Mouse (Mus musculus) hindbrain, embryonic 15.5 days (tissue): ENCODE results near the gene Ccr6. TPM values are rescaled to one million over a fixed set of nuclear protein-coding genes. Genes with fewer than 3 reads are reported as not detected.
"Not testable (repeated sequence)": the region's sequence is repeated elsewhere in the genome, so short reads cannot be mapped to it uniquely, and the experiment has no call there.

Experiments used
- ATAC-seq: fragments of 200-750 bp; cut with Nextera tagmentation; 2 replicates; pipeline ENCODE4 v1.8.0; 2017; ENCODE audit warnings: low read depth, moderate number of reproducible peaks, moderate TSS enrichment; ENCODE audit not compliant: low FRiP score
- H3K27ac ChIP-seq: fragments of 300-500 bp; sonication (generic); replicated peaks from 2 replicates; pipeline ENCODE4 v1.5.1; 2015; ENCODE audit warnings: mild to moderate bottlenecking, inconsistent platforms
- H3K27me3 ChIP-seq: fragments of 300-500 bp; sonication (generic); 2 replicates; pipeline ENCODE4 v1.6.1; 2015; ENCODE audit warnings: control low read depth, inconsistent platforms
- H3K36me3 ChIP-seq: fragments of 300-500 bp; sonication (generic); 2 replicates; pipeline ENCODE4 v1.6.1; 2015; ENCODE audit warnings: control low read depth, inconsistent platforms
- H3K4me1 ChIP-seq: fragments of 300-500 bp; sonication (generic); replicated peaks from 2 replicates; pipeline ENCODE4 v1.6.1; 2015; ENCODE audit warnings: control low read depth, inconsistent platforms
- H3K4me2 ChIP-seq: fragments of 300-500 bp; sonication (generic); 2 replicates; pipeline ENCODE4 v1.6.1; 2015; ENCODE audit warnings: moderate library complexity, mild to moderate bottlenecking, inconsistent platforms
- H3K4me3 ChIP-seq: fragments of 300-500 bp; sonication (generic); 2 replicates; pipeline ENCODE4 v1.5.1; 2015; ENCODE audit warnings: mild to moderate bottlenecking, inconsistent platforms
- H3K9ac ChIP-seq: fragments of 300-500 bp; sonication (generic); 2 replicates; pipeline ENCODE4 v1.6.1; 2015; ENCODE audit warnings: inconsistent platforms
- H3K9me3 ChIP-seq: fragments of 300-500 bp; sonication (generic); 2 replicates; pipeline ENCODE4 v1.6.1; 2016; ENCODE audit warnings: control low read depth, inconsistent platforms
- WGBS: fragments of 180-500 bp; shearing (Covaris S2); methylation state at CpG from one replicate; pipeline ENCODE4 v1.1.7; 2015; 5-methylcytosine and 5-hydroxymethylcytosine counted together
- polyA plus RNA-seq: library from polyadenylated mRNA; unstranded; fragments of >200 nt; fragmentation: Nextera tagmentation; extraction: Ambion mirVana; gene quantifications from 2 replicates; pipeline ENCODE4 v1.2.1, GENCODE M21; 2015

The Ccr6 gene
- polyA plus RNA-seq, result not detected in 2 replicates

DNA sequence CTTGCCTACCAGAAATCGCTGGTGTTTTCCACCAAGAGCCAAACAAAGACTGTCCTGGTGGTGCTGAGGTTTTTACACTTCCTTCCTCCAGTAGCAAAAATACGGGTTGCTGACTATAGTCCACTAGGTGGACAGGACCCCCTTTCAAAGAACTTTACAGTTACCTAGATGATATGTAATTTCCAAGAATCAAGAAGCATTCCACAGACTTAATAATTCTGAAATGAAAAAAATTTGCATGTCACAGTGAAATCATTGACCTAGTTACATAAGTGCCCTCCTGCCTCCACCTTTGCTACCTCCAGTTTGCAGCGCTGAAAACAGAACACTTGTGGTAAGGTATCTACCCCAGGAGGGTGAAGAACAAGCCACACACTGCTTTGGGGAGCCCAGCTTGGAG, at the start of gene Ccr6:
Gene Ccr6 (plus strand): TSS at position 301 of the 400 bp plus-strand sequence.
- Histone ChIP-seq H3K27me3 (no peaks in the 10 kb centered on the region), H3K9ac (no peak within 1 kb of the TSS), H3K4me1 (no peaks in the 10 kb centered on the region), H3K4me3 (no peak within 1 kb of the TSS), H3K27ac (no peak within 1 kb of the TSS), H3K4me2 (no peak within 1 kb of the TSS), H3K36me3 (no peaks in the 10 kb centered on the region), H3K9me3 (no peaks in the 10 kb centered on the region)
- 85% methylated on average over 3 of the region's 3 CpGs for WGBS
- ATAC-seq, result no peak

DNA sequence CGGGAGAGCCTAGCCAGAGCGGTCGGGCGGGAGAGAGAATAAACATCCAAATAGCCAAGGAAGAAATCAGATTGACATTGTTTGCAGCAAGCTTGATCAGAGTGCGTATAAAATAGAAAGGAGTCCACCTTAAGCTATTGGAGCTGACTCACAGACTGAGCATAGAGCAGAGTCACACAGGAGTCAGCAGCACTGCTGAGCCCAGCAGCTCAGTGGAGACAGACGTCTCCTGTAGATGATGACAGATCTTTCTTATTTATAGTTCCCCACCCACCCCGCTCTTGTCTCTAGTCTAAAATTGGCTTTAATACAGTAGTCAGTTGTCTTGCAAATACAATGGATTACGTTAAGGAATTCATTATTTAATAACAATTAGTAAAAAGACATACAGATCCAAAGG, 42.2 kb upstream of the Ccr6 start:
- no peaks in the 10 kb centered on the region for H3K27me3 ChIP-seq
- no peak overlapping the region for H3K4me3 ChIP-seq
- 89% methylated on average over 8 of the region's 8 CpGs for WGBS
- peaks cover 47% of the 10 kb centered on the region for H3K36me3 ChIP-seq
- H3K4me2 ChIP-seq, result no peak overlapping the region
- ATAC-seq, result no peak
- no peak overlapping the region for H3K27ac ChIP-seq
- no peaks in the 10 kb centered on the region for H3K9me3 ChIP-seq
- no peak overlapping the region for H3K9ac ChIP-seq
- no peaks in the 10 kb centered on the region for H3K4me1 ChIP-seq

DNA sequence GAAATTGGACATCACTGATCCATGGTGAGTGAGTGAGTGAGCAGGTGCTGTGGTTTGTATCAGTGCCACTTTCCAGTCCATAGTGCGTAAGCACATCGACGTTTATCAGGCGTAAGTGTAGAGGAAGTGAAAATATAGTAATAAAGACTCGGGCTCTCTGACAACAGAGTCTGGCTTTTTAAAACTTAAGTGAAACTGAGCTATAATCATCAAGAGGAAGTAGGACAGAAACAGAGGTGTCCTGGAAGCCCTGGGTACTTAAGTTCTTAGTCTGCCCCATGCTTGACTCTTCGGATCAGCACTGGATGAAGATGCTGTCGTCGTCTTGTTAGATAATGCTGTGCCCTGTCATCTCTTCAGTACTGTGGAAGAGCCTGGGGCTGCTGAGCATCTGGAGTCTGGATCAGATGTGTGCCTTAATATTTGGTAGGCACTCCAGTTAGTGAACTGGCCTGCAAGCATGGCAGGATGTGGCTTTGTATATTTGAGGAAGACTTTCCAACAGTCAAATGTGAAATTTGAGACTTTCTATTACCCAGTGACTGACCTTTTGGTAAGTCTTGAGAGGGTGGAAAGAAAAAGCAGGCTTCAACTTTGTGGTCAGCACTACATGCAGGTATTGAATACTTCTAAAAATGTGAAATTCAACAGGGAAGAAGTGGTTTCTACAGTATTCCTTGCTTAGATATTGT, 40.0 kb upstream of the Ccr6 start:
- WGBS, result 94% methylated on average over 8 of the region's 8 CpGs
- no peak overlapping the region for H3K4me2 ChIP-seq
- no peaks in the 10 kb centered on the region for H3K27me3 ChIP-seq
- H3K9me3 ChIP-seq, result no peaks in the 10 kb centered on the region
- no peaks in the 10 kb centered on the region for H3K4me1 ChIP-seq
- no peak overlapping the region for H3K27ac ChIP-seq
- no peak overlapping the region for H3K4me3 ChIP-seq
- peaks cover 36% of the 10 kb centered on the region for H3K36me3 ChIP-seq
- no peak for ATAC-seq
- H3K9ac ChIP-seq, result no peak overlapping the region

DNA sequence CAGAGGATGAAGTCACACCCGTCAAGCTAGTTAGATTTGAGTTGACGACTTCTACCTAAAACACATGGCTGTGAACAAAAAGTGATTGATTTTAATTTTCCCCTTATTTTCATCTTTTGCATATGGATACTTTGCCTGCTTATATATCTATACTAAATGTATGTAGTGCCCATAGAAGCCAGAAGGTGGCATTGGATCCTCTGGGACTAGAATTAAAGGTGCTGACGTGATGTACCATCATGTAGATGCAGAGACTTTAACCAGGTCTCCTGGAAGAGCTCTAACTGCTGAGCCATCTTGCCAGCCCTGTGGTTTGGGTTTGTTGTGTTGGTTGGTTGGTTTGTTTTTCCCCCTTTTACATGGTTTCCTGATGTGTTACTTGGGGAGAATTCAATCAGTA, 38.2 kb upstream of the Ccr6 start:
- H3K27ac ChIP-seq, result no peak overlapping the region
- no peak overlapping the region for H3K9ac ChIP-seq
- H3K27me3 ChIP-seq, result no peaks in the 10 kb centered on the region
- no peaks in the 10 kb centered on the region for H3K4me1 ChIP-seq
- H3K9me3 ChIP-seq, result no peaks in the 10 kb centered on the region
- ATAC-seq, result no peak
- no peak overlapping the region for H3K4me3 ChIP-seq
- no peak overlapping the region for H3K4me2 ChIP-seq
- 69% methylated on average over 3 of the region's 3 CpGs for WGBS
- peaks cover 27% of the 10 kb centered on the region for H3K36me3 ChIP-seq

DNA sequence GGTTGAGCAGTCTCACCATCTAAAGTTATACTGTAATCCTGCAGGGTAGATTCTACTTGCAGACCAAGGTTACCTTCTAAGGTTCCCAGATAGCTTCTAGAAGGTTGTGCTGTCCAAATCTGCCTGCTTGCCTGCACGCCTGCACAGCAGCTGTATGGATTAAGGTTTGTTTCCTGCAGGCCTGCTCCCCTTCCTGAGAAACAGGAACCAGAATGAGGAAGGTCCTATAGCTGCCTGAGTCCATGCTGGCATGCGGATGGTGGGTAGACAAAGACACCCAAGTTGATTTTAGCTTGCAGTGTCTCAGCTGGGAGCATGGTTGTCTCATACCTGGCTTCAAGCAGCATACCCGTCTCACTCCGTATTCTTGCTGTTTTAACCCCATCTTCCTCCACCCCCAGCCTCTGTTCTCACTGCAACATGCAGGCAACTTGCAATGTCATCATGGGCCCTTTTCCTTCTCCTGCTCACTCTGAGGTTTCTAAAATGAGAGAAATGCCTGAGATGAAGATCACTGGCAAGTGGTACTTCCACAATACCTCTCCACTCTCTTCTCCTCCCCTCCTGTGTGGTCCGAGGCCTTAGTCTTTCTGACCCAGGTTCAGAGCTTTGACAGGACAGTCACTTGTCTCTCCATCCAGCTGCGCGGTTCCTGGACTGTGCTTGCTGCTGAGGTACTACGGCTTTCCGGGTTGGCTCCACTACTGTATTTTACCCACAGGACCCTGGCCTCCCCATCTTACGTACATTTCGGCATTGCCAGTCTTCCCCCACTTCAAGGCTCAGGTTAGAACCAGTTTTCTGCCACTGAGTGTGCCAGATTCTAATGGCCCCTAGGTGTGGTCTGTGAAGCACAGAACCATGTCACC, 36.5 kb upstream of the Ccr6 start:
- Histone ChIP-seq H3K27ac (no peak overlapping the region), H3K9me3 (no peaks in the 10 kb centered on the region), H3K9ac (no peak overlapping the region), H3K36me3 (peaks cover 15% of the 10 kb centered on the region), H3K4me3 (no peak overlapping the region), H3K4me1 (no peaks in the 10 kb centered on the region), H3K27me3 (no peaks in the 10 kb centered on the region), H3K4me2 (no peak overlapping the region)
- WGBS, result 93% methylated on average over 11 of the region's 11 CpGs
- ATAC-seq, result no peak

DNA sequence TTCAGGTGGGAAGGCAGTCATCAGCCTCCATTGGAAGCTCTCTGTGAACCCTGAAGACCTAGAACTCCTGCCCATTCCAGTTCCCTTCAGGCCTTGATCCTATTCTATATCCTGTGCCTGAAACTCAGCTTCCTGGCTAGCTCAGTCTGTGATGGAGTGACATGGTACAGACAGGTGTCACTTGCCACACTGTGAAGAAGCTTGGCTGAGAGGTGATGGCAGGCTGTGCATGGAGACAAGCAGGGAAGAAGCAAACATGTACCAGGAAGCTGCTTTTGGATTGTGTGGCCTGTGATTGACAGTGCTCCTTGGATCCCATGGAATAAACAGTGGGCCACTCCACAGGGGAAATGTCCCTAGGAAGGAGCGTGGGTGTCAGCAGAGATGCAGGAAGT, 35.9 kb upstream of the Ccr6 start:
- Histone ChIP-seq H3K27ac (no peak overlapping the region), H3K4me1 (no peaks in the 10 kb centered on the region), H3K27me3 (no peaks in the 10 kb centered on the region), H3K36me3 (peaks cover 10% of the 10 kb centered on the region; the same call in 1 of the 2 replicates), H3K9ac (no peak overlapping the region), H3K4me2 (no peak overlapping the region), H3K4me3 (no peak overlapping the region), H3K9me3 (no peaks in the 10 kb centered on the region)
- ATAC-seq, result no peak
- WGBS, result 80% methylated on average over 1 of the region's 1 CpGs

DNA sequence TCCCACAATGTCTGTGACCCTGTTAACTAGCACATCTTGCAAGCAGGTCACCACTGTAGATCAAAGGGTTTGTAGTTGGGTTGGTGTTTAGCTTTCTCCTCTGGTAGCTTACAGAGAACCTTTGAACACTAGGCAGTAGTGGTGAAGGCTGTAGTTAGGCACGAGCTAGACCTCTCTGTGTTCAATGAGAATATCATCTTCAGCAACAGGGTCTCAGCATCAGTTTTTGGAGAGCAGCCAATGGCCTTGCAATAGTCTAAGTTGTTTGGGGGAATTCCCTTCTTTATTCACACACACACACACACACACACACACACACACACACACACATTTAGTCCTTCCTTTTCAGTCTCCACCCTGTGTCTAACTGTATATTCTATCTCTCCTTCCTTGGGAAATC, 32.4 kb upstream of the Ccr6 start:
- WGBS, result 69% methylated on average over 1 of the region's 1 CpGs
- Histone ChIP-seq H3K4me3 (no peak overlapping the region), H3K9ac (no peak overlapping the region), H3K27me3 (no peaks in the 10 kb centered on the region), H3K36me3 (no peaks in the 10 kb centered on the region), H3K9me3 (no peaks in the 10 kb centered on the region), H3K27ac (no peak overlapping the region), H3K4me2 (no peak overlapping the region), H3K4me1 (no peaks in the 10 kb centered on the region)
- ATAC-seq, result no peak

DNA sequence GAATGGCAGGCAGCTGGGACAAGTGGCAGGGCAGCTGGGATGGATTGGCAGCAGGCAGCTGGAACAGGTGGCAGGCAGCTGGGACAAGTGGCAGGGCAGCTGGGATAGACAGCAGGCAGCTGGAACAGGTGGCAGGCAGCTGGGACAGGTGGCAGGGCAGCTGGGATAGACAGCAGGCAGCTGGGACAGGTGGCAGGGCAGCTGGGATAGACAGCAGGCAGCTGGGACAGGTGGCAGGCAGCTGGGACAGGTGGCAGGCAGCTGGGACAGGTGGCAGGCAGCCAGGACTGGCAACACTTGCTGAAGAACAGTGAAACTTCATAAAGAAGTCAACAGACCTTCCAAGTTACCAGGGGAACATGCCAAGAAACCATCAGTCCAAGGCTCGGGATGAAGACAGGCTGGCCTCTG, 30.6 kb upstream of the Ccr6 start:
- H3K27me3 ChIP-seq, H3K4me2 ChIP-seq, H3K27ac ChIP-seq, ATAC-seq, H3K9ac ChIP-seq, H3K4me1 ChIP-seq, H3K4me3 ChIP-seq, H3K9me3 ChIP-seq, H3K36me3 ChIP-seq: not testable (repeated sequence)
- 69% methylated on average over 1 of the region's 1 CpGs for WGBS

DNA sequence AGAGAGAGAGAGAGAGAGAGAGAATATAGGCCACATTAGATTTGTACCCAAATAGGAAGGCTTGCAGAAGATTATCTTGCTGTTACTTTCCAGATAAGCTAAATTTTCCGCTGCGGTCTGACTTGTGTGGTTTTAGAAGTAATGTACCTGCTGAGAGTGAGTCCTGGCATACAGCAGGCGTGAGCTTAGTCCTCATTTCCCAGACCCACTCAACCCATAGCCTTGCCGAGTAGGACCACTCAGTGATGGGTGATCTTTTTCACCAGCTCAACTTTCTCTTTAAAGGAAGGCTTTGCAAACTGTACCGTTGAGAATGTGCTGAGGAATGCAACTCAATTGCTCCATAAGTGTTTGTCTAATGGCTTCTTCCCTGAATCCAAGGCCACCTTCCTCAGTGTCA, 29.2 kb upstream of the Ccr6 start:
- WGBS, result 93% methylated on average over 5 of the region's 5 CpGs
- no peak for ATAC-seq
- H3K4me3 ChIP-seq, result no peak overlapping the region
- H3K9me3 ChIP-seq, result no peaks in the 10 kb centered on the region
- H3K27me3 ChIP-seq, result no peaks in the 10 kb centered on the region
- H3K4me2 ChIP-seq, result no peak overlapping the region
- no peaks in the 10 kb centered on the region for H3K36me3 ChIP-seq
- H3K9ac ChIP-seq, result no peak overlapping the region
- H3K4me1 ChIP-seq, result no peaks in the 10 kb centered on the region
- no peak overlapping the region for H3K27ac ChIP-seq

DNA sequence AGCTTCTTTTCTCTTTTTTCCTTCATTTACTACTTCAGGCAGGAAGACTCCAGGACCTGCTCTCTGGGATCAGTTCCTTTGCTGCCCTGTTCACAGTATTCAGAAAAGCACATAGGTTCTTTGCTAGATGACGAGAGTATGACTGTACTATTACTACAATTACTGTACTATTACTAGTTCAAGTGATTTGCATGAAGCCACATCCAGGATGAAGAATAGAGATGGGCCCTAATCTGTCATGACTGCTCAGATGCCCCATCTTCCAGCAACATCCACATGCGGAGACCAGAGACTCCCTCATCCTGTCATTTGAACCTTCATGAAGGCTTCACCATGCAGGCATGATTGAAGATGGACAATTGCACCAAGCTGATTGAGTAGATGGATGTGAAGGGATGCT, 26.1 kb upstream of the Ccr6 start:
- ATAC-seq, result no peak
- Histone ChIP-seq H3K4me1 (no peaks in the 10 kb centered on the region), H3K9me3 (no peaks in the 10 kb centered on the region), H3K27ac (no peak overlapping the region), H3K4me3 (no peak overlapping the region), H3K36me3 (no peaks in the 10 kb centered on the region), H3K27me3 (no peaks in the 10 kb centered on the region), H3K9ac (no peak overlapping the region), H3K4me2 (no peak overlapping the region)
- 95% methylated on average over 2 of the region's 2 CpGs for WGBS

DNA sequence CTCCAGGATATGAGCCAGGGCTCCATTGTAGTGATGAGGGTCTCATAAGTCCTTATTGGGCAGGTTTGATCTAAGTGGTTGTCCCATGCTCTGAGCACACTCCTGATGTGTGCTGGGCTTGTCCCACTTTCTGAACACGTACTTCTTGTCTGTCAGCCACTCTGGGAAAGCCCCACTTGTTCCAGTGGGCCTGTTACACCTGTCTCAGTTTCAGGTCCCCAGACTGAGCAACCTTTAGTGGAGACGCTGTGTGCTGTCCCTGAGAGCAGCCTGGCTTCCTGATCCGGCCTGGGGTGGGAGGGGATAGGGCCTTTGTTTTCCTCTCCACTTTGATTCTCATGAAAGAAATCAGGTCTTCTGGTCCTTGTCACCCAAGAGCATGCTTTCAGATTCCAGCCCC, 25.7 kb upstream of the Ccr6 start:
- H3K36me3 ChIP-seq, result no peaks in the 10 kb centered on the region
- no peaks in the 10 kb centered on the region for H3K4me1 ChIP-seq
- H3K9ac ChIP-seq, result no peak overlapping the region
- no peaks in the 10 kb centered on the region for H3K27me3 ChIP-seq
- H3K27ac ChIP-seq, result no peak overlapping the region
- 67% methylated on average over 3 of the region's 3 CpGs for WGBS
- no peak overlapping the region for H3K4me3 ChIP-seq
- H3K4me2 ChIP-seq, result no peak overlapping the region
- ATAC-seq, result no peak
- no peaks in the 10 kb centered on the region for H3K9me3 ChIP-seq

DNA sequence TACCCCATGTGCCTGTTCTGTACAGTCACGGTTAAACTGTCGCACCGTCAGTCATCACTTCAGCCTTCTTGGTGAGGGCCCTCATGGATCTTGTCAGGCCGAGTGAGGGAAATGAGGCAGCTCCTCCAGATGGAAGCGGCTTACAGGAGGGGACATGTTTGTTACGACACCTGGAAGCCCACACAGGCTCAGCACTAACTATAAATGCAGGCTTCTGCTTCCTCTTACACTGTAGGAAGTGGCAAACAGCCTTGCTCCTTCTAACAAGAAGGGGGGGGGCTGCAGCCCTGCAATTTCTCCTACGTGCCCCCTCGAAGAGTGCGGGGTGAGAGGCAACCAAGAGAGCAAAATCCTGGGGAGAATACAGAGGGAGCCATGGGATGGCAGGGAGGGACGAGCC, 25.2 kb upstream of the Ccr6 start:
- 88% methylated on average over 10 of the region's 10 CpGs for WGBS
- Histone ChIP-seq H3K4me1 (no peaks in the 10 kb centered on the region), H3K4me3 (no peak overlapping the region), H3K4me2 (no peak overlapping the region), H3K9ac (no peak overlapping the region), H3K27me3 (no peaks in the 10 kb centered on the region), H3K9me3 (no peaks in the 10 kb centered on the region), H3K36me3 (no peaks in the 10 kb centered on the region), H3K27ac (no peak overlapping the region)
- ATAC-seq, result no peak
